In genomic region chr14:78776659-78777058, GRCm38 (mm10) we compare ENCODE assay signal across 8 mouse cellular contexts. TPM values are rescaled to one million over a fixed set of nuclear protein-coding genes. Genes with fewer than 3 reads are reported as not detected.
A peak's percentile ranks its signal among the peaks of the same experiment; 100 is the strongest.
DNase-seq lines count a peak whose midpoint lies in the region; ATAC-seq lines count a peak whose summit lies in the region.
"Had no signal": no experiment of that assay in that cellular context is flagged by ENCODE, and none has a peak within 500 bp of the region (broad histone marks: within the 10 kb centered on the region; RNA-seq: fewer than 3 reads in every experiment).

No protein-coding gene starts in this region.

- ATAC-seq in intestine, embryonic 15.5 days, result no peak
- no peak for ATAC-seq in intestine, embryonic 16.5 days
- no peak for ATAC-seq in forebrain, embryonic 12.5 days (ENCODE audit: low FRiP score)
- ATAC-seq in midbrain, embryonic 13.5 days, result peak; percentile 22; the same call in 1 of the 2 replicates

- no peaks in the 10 kb centered on the region for H3K27me3 ChIP-seq in intestine, embryonic 15.5 days (replicated peaks)
- H3K27me3 ChIP-seq in intestine, embryonic 16.5 days (replicated peaks; ENCODE audit: control insufficient read depth, insufficient read depth, low read length), result no peaks in the 10 kb centered on the region
- no peaks in the 10 kb centered on the region for H3K27me3 ChIP-seq in forebrain, embryonic 12.5 days
- H3K27me3 ChIP-seq in midbrain, embryonic 13.5 days, result peaks cover 19% of the 10 kb centered on the region; the same call in 1 of the 2 replicates
- H3K27me3 ChIP-seq: liver, embryonic 13.5 days had no signal

- 41% methylated on average over 8 of the region's 8 CpGs for WGBS in intestine, embryonic 15.5 days
- WGBS in intestine, embryonic 16.5 days, result 32% methylated on average over 8 of the region's 8 CpGs
- 12% methylated on average over 8 of the region's 8 CpGs for WGBS in forebrain, embryonic 12.5 days
- WGBS in midbrain, embryonic 13.5 days, result 4% methylated on average over 8 of the region's 8 CpGs

- H3K4me2 ChIP-seq in intestine, embryonic 15.5 days (replicated peaks), result peak overlapping the region; percentile 12; the same call in 1 of the 2 replicates
- no peak overlapping the region for H3K4me2 ChIP-seq in intestine, embryonic 16.5 days (ENCODE audit: low read depth, low read length)
- H3K4me2 ChIP-seq in forebrain, embryonic 12.5 days, result peak overlapping the region; percentile 22
- H3K4me2 ChIP-seq in midbrain, embryonic 13.5 days (replicated peaks), result peak overlapping the region; percentile 49
- H3K4me2 ChIP-seq: liver, embryonic 13.5 days had no signal

- no peaks in the 10 kb centered on the region for H3K36me3 ChIP-seq in intestine, embryonic 15.5 days
- H3K36me3 ChIP-seq in intestine, embryonic 16.5 days (ENCODE audit: control insufficient read depth, insufficient read depth, low read length), result no peaks in the 10 kb centered on the region
- H3K36me3 ChIP-seq in forebrain, embryonic 12.5 days (replicated peaks), result no peaks in the 10 kb centered on the region
- no peaks in the 10 kb centered on the region for H3K36me3 ChIP-seq in midbrain, embryonic 13.5 days
- H3K36me3 ChIP-seq: liver, embryonic 13.5 days had no signal

- H3K27ac ChIP-seq in intestine, embryonic 15.5 days, result no peak overlapping the region
- no peak overlapping the region for H3K27ac ChIP-seq in intestine, embryonic 16.5 days (ENCODE audit: low read length)
- H3K27ac ChIP-seq in forebrain, embryonic 12.5 days, result no peak overlapping the region
- no peak overlapping the region for H3K27ac ChIP-seq in midbrain, embryonic 13.5 days
- H3K27ac ChIP-seq: liver, embryonic 13.5 days had no signal

- peak; percentile 9 for DNase-seq in ZHBTc4 (ENCODE audit: low read depth, low spot score)
- DNase-seq in thymus, postnatal 25 days, result no peak
- no peak for DNase-seq in Muller cell, postnatal 12 days (ENCODE audit: inconsistent ontology term)
- DNase-seq: liver, embryonic 13.5 days had no signal

- H3K9me3 ChIP-seq in intestine, embryonic 15.5 days, result no peaks in the 10 kb centered on the region
- no peaks in the 10 kb centered on the region for H3K9me3 ChIP-seq in intestine, embryonic 16.5 days (ENCODE audit: control insufficient read depth, low read length)
- no peaks in the 10 kb centered on the region for H3K9me3 ChIP-seq in forebrain, embryonic 12.5 days
- H3K9me3 ChIP-seq in midbrain, embryonic 13.5 days, result no peaks in the 10 kb centered on the region
- H3K9me3 ChIP-seq: liver, embryonic 13.5 days had no signal

- H3K4me3 ChIP-seq in intestine, embryonic 15.5 days (replicated peaks), result no peak overlapping the region
- no peak overlapping the region for H3K4me3 ChIP-seq in intestine, embryonic 16.5 days (ENCODE audit: low read length)
- H3K4me3 ChIP-seq in forebrain, embryonic 12.5 days (replicated peaks), result no peak overlapping the region
- H3K4me3 ChIP-seq in midbrain, embryonic 13.5 days (replicated peaks), result peak overlapping the region; percentile 21; the same call in 1 of the 2 replicates
- H3K4me3 ChIP-seq: liver, embryonic 13.5 days had no signal

- no peaks in the 10 kb centered on the region for H3K4me1 ChIP-seq in intestine, embryonic 15.5 days (replicated peaks)
- no peaks in the 10 kb centered on the region for H3K4me1 ChIP-seq in intestine, embryonic 16.5 days (ENCODE audit: control insufficient read depth, insufficient read depth, low read length)
- peaks cover 19% of the 10 kb centered on the region; the same call in 1 of the 2 replicates for H3K4me1 ChIP-seq in forebrain, embryonic 12.5 days
- H3K4me1 ChIP-seq in midbrain, embryonic 13.5 days (replicated peaks), result peaks cover 23% of the 10 kb centered on the region

- no peak overlapping the region for H3K9ac ChIP-seq in intestine, embryonic 15.5 days
- no peak overlapping the region for H3K9ac ChIP-seq in intestine, embryonic 16.5 days (ENCODE audit: low read depth, low read length)
- H3K9ac ChIP-seq in forebrain, embryonic 12.5 days, result no peak overlapping the region
- no peak overlapping the region for H3K9ac ChIP-seq in midbrain, embryonic 13.5 days (replicated peaks)
- H3K9ac ChIP-seq: liver, embryonic 13.5 days had no signal

RNA-seq across cellular contexts. Expression of gene Dgkh, which starts 44.1 kb away (rescaled TPM):
- polyA plus RNA-seq in intestine, embryonic 15.5 days (2015; fragmentation: Nextera tagmentation; extraction: Ambion mirVana), result 0.85 and 1.2 TPM in 2 replicates
- polyA plus RNA-seq in intestine, embryonic 16.5 days (2015; fragmentation: Nextera tagmentation; extraction: Ambion mirVana), result 0.68 and 0.73 TPM in 2 replicates
- 1.2 and 1.6 TPM in 2 replicates for polyA plus RNA-seq in forebrain, embryonic 12.5 days (2016; fragmentation: Nextera tagmentation; extraction: Ambion mirVana)
- polyA plus RNA-seq in midbrain, embryonic 13.5 days (2015; fragmentation: Nextera tagmentation; extraction: Ambion mirVana), result 1.5 and 1.8 TPM in 2 replicates
